Mouse (Mus musculus): ENCODE data around the gene Gipr.

- no peak for TF ChIP-seq POLR2A (IDR thresholded peaks at IDR 0.05; ENCODE audit: borderline replicate concordance, control insufficient read depth, low read depth, low read length)
- TF ChIP-seq CTCF (IDR thresholded peaks at IDR 0.05; ENCODE audit: control insufficient read depth, insufficient read depth, low read length): no peak
Observed at GRCm38 (mm10) chr7:19160115-19160514, 5.8 kb downstream of the Gipr start.

Data from bone marrow, adult 2 months (tissue).